Mouse (Mus musculus) lung, postnatal 0 days (tissue): Measurements from ENCODE around the gene Erg28.

Experiments used
- CTCF ChIP-seq: IDR thresholded peaks from 2 replicates; pipeline ENCODE4 v1.5.1; 2016; ENCODE audit warnings: antibody characterized with exemption, mild to moderate bottlenecking
- EP300 ChIP-seq: IDR thresholded peaks from 2 replicates; pipeline ENCODE4 v1.6.1; 2016; ENCODE audit warnings: antibody characterized with exemption, mild to moderate bottlenecking, control low read depth

DNA sequence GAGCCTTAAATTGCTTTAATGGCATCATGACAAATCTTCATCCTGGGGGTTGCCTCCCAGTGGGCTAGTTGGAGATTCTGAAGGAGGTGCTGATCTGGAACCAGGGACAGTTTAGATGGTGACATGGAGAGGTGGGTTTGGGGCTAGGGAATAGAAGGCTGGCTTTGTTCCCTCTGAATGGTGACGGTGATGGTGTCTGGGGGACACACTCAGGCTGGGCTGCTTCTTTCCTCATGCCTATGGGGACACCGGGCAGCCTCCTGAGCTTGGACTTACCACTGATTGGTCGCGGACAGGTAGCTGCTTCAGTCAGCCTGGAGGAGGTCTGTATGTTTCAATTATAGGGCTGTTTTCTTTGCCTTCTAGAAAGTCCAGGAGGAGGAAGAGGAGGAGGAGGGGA, 12.7 kb downstream of the Erg28 start:
- TF ChIP-seq CTCF (no peak), EP300 (no peak)
